Mouse (Mus musculus): Measurements from ENCODE around the gene Nek3.
"Not testable (repeated sequence)": the region's sequence is repeated elsewhere in the genome, so short reads cannot be mapped to it uniquely, and the experiment has no call there.

Nek3 gene

GRCm38 (mm10) chr8:22143764-22144491 lies 22.3 kb downstream of the Nek3 start:
- peak; percentile 31 for DNase-seq (ENCODE audit: low read depth, low spot score)

DNA sequence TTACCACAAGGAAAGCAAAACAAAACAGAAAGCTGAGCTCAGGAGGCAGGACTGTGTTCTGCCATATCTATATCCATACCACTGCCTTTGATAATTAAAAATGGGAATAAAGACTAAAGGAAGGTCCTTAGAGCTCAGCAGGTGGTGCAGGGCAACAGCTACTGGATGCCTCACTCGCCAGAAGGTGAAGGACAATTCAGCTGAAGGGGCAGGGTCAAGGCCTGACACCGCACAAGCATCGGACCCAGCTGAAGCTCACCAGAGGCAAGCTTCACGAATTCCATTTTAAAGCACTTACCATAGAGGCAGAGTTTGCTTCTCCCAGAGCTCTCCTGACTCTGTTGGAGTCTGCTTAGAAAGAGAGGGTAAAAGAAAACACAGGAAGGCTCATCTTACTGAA lies 23.6 kb downstream of the Nek3 start:
- no peak for DNase-seq (ENCODE audit: low read depth, low spot score)

DNA sequence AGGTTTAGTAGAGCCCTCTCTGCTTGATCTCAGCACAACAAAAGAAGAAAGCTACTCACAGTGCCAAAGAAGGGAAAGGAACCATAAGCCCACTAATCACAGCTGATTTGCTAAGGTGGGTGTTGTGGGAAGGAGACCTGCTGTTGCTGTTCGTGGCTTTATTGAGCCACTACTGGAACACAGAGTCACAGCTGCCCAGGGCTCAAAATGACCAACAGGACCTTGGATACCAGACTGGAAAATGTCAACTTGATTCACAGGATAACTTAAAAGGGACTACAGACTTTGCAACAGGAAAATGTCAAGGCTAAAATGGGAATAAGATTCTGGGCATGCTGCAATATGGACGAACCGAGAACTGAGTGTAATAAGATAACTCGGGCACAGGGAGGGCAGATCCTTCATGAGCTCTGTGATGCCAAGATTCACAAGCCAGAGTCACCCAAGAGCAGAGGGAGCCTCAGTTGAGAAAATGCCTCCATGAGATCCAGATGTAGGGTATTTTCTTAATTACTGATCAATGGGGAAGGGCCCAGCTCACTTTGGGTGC lies 24.3 kb downstream of the Nek3 start:
- no peak for DNase-seq (ENCODE audit: low read depth, low spot score)

DNA sequence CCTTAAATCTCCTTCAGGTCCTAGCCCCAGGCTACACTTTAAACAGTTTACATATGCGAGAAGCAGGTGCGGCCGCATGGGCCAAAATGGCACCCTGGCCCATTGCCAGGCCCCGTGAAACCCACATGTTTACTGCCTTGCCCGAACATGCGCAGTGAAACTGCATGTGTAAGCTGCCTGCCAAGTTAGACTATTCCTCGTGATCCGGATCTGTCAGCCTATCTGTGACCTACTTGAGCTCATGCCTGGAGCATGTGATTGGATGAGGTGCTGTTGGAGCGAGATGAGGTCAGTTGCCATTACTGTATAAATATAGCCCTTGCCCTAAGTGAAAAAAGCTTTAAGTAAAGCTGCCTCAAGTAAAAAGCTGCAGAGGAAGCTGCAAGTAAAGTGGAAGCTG lies 29.8 kb downstream of the Nek3 start:
- DNase-seq (ENCODE audit: low read depth, low spot score) = not testable (repeated sequence)

GRCm38 (mm10) chr8:22134750-22135135 lies 31.5 kb downstream of the Nek3 start:
- no peak for DNase-seq (ENCODE audit: low read depth, low spot score)

- DNase-seq (ENCODE audit: low read depth, low spot score) = no peak
Measured at GRCm38 (mm10) chr8:22134078-22134749, 32.0 kb downstream of the Nek3 start.

DNA sequence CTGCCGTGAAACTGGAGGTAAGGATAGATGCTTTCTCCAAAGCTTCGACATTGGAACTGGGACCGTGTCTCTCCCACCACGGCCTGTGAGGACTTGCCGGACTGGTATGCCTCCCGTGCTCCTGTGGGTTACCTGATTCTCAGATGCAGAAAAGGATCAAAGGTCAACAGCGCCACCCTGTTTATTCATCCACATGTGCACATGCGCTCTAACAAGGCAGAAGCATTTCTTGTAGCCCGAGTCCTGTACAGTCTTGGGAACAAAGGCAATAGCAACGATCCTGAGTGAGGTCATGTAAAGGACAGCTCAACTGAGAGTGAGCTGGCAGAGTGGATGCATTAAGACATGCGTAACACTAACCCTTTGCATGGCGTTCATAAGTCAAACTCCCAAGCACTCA lies 34.2 kb downstream of the Nek3 start:
- DNase-seq (ENCODE audit: low read depth, low spot score) = no peak

- peak; percentile 10 for DNase-seq (ENCODE audit: low read depth, low spot score)
Measured at GRCm38 (mm10) chr8:22124220-22125152, 41.7 kb downstream of the Nek3 start, which contains the start of gene Nek5. Gene Nek5 (minus strand): TSS chr8:22125053.

- DNase-seq (ENCODE audit: low read depth, low spot score) = no peak
Measured at GRCm38 (mm10) chr8:22107020-22107419, 59.2 kb downstream of the Nek3 start.

GRCm38 (mm10) chr8:22091568-22091967 lies 74.7 kb downstream of the Nek3 start:
- peak; percentile 29 for DNase-seq (ENCODE audit: low read depth, low spot score)

DNA sequence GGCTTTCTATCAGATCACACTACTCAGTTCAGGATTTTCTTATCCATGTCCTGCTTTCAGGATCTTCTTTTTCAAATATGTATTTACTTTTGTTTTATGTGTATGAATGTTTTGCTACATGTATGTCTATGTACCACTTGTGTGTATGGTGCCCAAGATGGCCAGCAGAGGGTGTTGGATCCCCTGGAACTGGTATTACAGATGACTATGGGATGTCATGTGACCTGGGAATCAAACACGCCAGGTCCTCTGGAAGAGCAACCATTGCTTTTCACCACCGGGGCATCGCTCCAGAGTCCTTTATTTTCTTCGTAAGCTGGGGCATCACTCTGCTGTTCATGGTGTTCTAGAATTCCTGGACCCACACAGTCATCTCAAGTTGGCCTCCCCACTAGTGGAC lies 77.0 kb downstream of the Nek3 start:
- peak; percentile 5 for DNase-seq (ENCODE audit: low read depth, low spot score)

DNA sequence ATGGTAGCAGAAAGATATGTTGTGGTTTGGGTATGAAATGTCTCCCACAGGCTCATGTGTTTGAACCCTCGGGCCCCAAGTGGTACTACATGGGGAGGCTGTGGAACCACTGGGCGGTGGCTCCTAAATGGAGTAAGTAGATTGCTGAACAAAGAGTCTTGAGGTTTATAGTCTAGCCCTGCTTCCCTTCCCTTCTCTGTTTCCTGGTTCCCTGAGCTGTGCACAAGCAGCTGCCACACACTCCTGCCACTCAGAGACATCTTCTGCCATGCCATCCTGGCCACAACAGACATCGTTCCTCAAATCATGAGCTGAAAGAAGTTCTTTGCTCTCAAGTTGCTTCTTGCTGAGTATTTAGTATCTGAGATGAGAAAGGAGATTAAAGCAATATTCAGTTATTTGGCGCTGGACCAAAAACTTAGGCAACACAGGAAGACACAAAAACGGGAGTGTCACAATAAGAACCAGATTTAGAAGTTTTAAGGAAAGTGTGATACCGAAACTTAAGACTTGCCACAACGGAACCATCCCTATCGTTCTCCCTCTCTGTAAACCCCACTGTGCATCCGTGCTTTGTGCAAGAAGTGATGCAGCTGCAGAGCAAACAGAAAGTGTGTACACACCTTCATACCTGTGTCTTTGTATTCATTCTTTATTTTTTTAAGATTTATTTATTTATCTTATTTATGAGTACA lies 86.8 kb downstream of the Nek3 start:
- DNase-seq (ENCODE audit: low read depth, low spot score) = no peak

All from 3T3-L1 (cell line).